Mouse (Mus musculus) cerebellum, adult 11 months (tissue): ENCODE data around the gene Pnck.
A peak's percentile ranks its signal among the peaks of the same experiment; 100 is the strongest.

ENCODE experiments used
- DNase-seq: peaks from one replicate; pipeline ENCODE4 v3.0.0; 2022

The Pnck gene

GRCm38 (mm10) chrX:73659575-73660283 is at the start of gene Pnck:
Pnck (minus strand) TSS chrX:73660117.
- no peak for DNase-seq

- no peak for DNase-seq
These were observed 40.6 kb upstream of the Pnck start for GRCm38 (mm10) chrX:73700472-73700871.

GRCm38 (mm10) chrX:73690917-73691629 is 31.2 kb upstream of the Pnck start:
- DNase-seq: peak; percentile 55

GRCm38 (mm10) chrX:73685629-73686028 is 25.7 kb upstream of the Pnck start:
- no peak for DNase-seq

GRCm38 (mm10) chrX:73684978-73685377 is 25.1 kb upstream of the Pnck start:
- DNase-seq: no peak

- DNase-seq: no peak
These were observed 24.2 kb upstream of the Pnck start for GRCm38 (mm10) chrX:73684156-73684555.

- DNase-seq: no peak
These were observed 16.8 kb upstream of the Pnck start for GRCm38 (mm10) chrX:73676668-73677067.

GRCm38 (mm10) chrX:73675231-73675630 is 15.3 kb upstream of the Pnck start:
- no peak for DNase-seq

- no peak for DNase-seq
These were observed 14.2 kb upstream of the Pnck start for GRCm38 (mm10) chrX:73673968-73674661.

- DNase-seq: no peak
These were observed 13.7 kb upstream of the Pnck start for GRCm38 (mm10) chrX:73673619-73673967.

GRCm38 (mm10) chrX:73672879-73673618 is 13.1 kb upstream of the Pnck start, which contains the start of gene Slc6a8:
Slc6a8 (plus strand) TSS chrX:73673150.
- peak; percentile 67 for DNase-seq

- peak; percentile 51 for DNase-seq
These were observed 12.1 kb upstream of the Pnck start for GRCm38 (mm10) chrX:73672031-73672431.

- no peak for DNase-seq
These were observed 3.2 kb upstream of the Pnck start for GRCm38 (mm10) chrX:73663143-73663542.

- no peak for DNase-seq
These were observed 358 bp upstream of the Pnck start for GRCm38 (mm10) chrX:73660284-73660665.

- no peak for DNase-seq
These were observed 862 bp downstream of the Pnck start for GRCm38 (mm10) chrX:73658936-73659574.

GRCm38 (mm10) chrX:73658391-73658790 is 1.5 kb downstream of the Pnck start:
- no peak for DNase-seq

- DNase-seq: no peak
These were observed 4.4 kb downstream of the Pnck start for GRCm38 (mm10) chrX:73655529-73655928.

GRCm38 (mm10) chrX:73654177-73654576 is 5.7 kb downstream of the Pnck start:
- DNase-seq: no peak

- DNase-seq: no peak
These were observed 6.5 kb downstream of the Pnck start for GRCm38 (mm10) chrX:73653392-73653791.

- no peak for DNase-seq
These were observed 9.0 kb downstream of the Pnck start for GRCm38 (mm10) chrX:73650869-73651268.

GRCm38 (mm10) chrX:73645121-73645520 is 14.8 kb downstream of the Pnck start:
- no peak for DNase-seq

GRCm38 (mm10) chrX:73639901-73640469 is 19.9 kb downstream of the Pnck start:
- DNase-seq: no peak
